Mouse (Mus musculus): ENCODE measurements at regions not wholly inside any gene's neighbourhood (a gene's known extent, or its start where the extent isn't known, plus 50 kb on each side); places are given as distances from the start of the nearest gene placed in this dataset.
A peak's percentile ranks its signal among the peaks of the same experiment; 100 is the strongest.

DNA sequence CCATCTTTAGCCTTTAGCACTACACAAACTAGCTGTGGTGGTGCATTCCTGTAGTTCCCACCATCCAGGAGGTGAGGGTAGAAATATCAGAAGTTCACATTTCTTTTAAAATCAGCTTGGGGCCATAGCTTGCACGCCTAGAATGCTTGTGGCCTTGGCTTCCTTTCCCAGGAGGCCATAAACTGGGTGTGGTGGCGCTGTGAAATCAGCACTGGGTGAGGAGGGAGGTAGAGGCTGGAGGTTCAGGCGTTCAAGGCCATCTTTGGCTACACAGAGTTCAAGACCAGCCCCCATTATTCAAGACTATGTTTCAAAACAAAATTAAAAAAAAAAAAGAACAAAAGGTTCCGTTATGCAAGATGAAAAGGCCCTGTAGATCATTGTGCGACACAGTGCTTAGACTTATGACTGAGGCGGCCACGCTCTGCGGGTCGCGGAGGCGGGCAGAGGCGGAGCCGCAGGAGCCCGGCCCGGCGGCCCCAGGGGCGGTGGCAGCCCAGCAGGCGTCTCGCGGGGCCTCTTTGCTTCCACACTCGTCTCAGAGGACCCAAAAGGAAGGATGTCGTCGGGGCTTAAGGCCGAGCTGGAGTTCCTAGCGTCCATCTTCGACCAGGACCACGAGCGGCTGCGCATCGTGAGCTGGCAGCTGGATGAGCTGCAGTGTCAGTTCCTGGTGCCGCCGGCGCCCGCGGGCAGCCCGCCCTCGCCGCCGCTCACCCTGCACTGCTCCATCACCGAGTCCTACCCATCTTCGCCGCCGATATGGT lies 134.7 kb upstream of the Usp9x start:
- H3K4me2 ChIP-seq (ENCODE audit: low read length), result peak overlapping the region; percentile 70
- WGBS, result 13% methylated on average over 39 of the region's 43 CpGs
- H3K9ac ChIP-seq (ENCODE audit: low read depth, low read length), result peak overlapping the region; percentile 64
- no peaks in the 10 kb centered on the region for H3K9me3 ChIP-seq (ENCODE audit: control insufficient read depth, low read length)
- no peak overlapping the region for H3K27ac ChIP-seq (ENCODE audit: low read depth, low read length)
- ATAC-seq, result peak; percentile 79
- H3K27me3 ChIP-seq (replicated peaks; ENCODE audit: control insufficient read depth, insufficient read depth, low read length), result no peaks in the 10 kb centered on the region; the same call in 1 of the 2 replicates
- H3K4me1 ChIP-seq (ENCODE audit: control insufficient read depth, insufficient read depth, low read depth, low read length), result no peaks in the 10 kb centered on the region
- peak overlapping the region; percentile 45 for H3K4me3 ChIP-seq (ENCODE audit: low read length)
- H3K36me3 ChIP-seq (ENCODE audit: control insufficient read depth, insufficient read depth, low read length), result no peaks in the 10 kb centered on the region

DNA sequence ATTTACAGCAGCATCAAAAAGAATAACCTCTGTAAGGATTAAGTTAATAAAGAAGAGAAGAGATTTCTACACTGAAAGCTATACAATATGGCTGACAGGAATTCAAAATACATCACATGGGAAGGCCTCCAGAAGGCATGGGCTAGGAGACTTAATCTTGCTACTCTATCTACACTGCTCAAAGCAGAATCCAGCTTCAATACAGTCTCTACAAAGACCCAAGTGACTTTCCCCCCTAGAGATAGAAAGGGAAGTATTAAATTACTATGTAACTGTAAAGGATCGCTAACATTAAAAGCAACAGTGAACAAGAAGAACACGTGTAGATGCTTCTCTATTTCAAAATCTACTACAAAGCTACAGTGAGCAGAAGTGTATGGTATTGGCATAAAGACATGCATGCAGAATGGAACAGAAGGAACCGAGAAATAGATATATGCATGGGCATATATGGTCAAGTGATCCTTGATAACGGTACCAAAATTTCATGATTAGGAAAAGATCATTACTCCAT lies 137.9 kb upstream of the Usp9x start:
- Histone ChIP-seq H3K4me2 (ENCODE audit: low read length) (no peak overlapping the region), H3K4me1 (ENCODE audit: control insufficient read depth, insufficient read depth, low read depth, low read length) (no peaks in the 10 kb centered on the region)

DNA sequence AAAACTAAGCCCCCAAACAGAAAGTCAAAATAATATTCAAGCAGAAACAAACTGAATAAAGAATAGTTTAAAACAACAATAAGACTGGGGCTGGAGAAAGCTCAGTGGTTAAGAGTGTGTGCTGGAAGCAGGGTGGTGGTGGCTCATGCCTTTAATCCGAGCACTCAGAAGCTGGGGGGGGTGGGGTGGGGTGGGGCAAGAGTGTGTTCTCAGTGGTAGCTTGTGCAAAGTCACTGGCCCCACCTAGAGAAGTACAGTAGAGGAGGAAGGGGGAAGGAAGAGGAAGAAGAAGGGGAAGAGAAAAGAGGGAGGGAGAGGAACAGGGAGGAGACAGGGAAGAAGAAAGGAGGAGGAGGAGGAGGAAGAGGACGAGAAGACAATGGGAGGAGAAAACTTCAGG lies 141.1 kb upstream of the Usp9x start:
- 72% methylated on average over 2 of the region's 2 CpGs for WGBS
- Histone ChIP-seq H3K4me1 (ENCODE audit: control insufficient read depth, insufficient read depth, low read depth, low read length) (no peaks in the 10 kb centered on the region), H3K9me3 (ENCODE audit: control insufficient read depth, low read length) (no peaks in the 10 kb centered on the region), H3K9ac (ENCODE audit: low read depth, low read length) (no peak overlapping the region), H3K27me3 (replicated peaks; ENCODE audit: control insufficient read depth, insufficient read depth, low read length) (no peaks in the 10 kb centered on the region), H3K4me3 (ENCODE audit: low read length) (no peak overlapping the region), H3K4me2 (ENCODE audit: low read length) (no peak overlapping the region), H3K36me3 (ENCODE audit: control insufficient read depth, insufficient read depth, low read length) (no peaks in the 10 kb centered on the region), H3K27ac (ENCODE audit: low read depth, low read length) (no peak overlapping the region)
- no peak for ATAC-seq

More for the DNA sequence above, 137.9 kb upstream of the Usp9x start:
- Histone ChIP-seq H3K9ac (ENCODE audit: low read depth, low read length) (no peak overlapping the region), H3K27ac (ENCODE audit: low read depth, low read length) (no peak overlapping the region), H3K4me3 (ENCODE audit: low read length) (no peak overlapping the region), H3K36me3 (ENCODE audit: control insufficient read depth, insufficient read depth, low read length) (no peaks in the 10 kb centered on the region), H3K9me3 (ENCODE audit: control insufficient read depth, low read length) (no peaks in the 10 kb centered on the region), H3K27me3 (replicated peaks; ENCODE audit: control insufficient read depth, insufficient read depth, low read length) (no peaks in the 10 kb centered on the region)
- 88% methylated on average over 4 of the region's 4 CpGs for WGBS
- ATAC-seq, result no peak

DNA sequence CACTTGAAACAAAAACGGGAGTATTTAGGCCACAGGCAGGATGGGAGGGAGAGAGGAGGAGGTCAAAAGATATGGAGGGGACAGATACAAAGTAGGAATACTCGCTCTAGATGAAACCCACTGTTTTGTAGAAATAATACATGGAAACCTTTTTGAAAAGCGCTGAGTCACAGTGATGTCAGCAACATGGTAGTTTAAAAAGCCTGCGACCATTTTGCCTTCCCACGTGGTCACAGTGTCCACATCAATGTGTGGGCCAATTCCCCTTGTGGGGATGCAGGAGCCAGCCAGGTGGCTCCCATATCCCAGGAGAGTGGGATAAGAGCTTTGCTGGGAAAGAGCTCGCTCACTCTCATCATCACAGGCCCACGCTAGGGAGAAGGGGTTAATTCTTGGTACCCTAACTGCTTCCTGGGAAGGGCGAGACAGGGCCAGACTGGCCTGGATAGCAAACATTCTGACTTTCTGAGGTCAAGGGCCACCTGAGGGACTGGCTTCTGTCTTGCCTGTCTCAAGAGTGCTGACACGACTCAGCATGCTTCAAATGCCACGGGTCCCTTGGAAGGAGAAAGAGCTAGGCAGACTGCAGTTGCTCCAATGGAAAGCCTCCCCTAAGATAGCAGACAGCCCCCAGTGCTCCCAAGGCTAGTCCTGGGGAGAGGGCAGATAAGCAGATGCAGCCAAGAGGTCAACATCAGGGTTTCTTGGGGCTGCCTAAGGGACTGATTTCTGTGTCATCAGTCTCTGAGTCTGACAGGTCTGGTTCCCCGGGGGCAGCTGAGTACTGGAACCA lies 143.3 kb upstream of the Usp9x start:
- no peak overlapping the region for H3K9ac ChIP-seq (ENCODE audit: low read depth, low read length)
- 62% methylated on average over 11 of the region's 11 CpGs for WGBS
- H3K36me3 ChIP-seq (ENCODE audit: control insufficient read depth, insufficient read depth, low read length), result no peaks in the 10 kb centered on the region
- H3K4me1 ChIP-seq (ENCODE audit: control insufficient read depth, insufficient read depth, low read depth, low read length), result no peaks in the 10 kb centered on the region
- no peaks in the 10 kb centered on the region for H3K27me3 ChIP-seq (replicated peaks; ENCODE audit: control insufficient read depth, insufficient read depth, low read length)
- no peaks in the 10 kb centered on the region for H3K9me3 ChIP-seq (ENCODE audit: control insufficient read depth, low read length)
- ATAC-seq, result no peak
- H3K27ac ChIP-seq (ENCODE audit: low read depth, low read length), result no peak overlapping the region
- no peak overlapping the region for H3K4me3 ChIP-seq (ENCODE audit: low read length)
- H3K4me2 ChIP-seq (ENCODE audit: low read length), result no peak overlapping the region

DNA sequence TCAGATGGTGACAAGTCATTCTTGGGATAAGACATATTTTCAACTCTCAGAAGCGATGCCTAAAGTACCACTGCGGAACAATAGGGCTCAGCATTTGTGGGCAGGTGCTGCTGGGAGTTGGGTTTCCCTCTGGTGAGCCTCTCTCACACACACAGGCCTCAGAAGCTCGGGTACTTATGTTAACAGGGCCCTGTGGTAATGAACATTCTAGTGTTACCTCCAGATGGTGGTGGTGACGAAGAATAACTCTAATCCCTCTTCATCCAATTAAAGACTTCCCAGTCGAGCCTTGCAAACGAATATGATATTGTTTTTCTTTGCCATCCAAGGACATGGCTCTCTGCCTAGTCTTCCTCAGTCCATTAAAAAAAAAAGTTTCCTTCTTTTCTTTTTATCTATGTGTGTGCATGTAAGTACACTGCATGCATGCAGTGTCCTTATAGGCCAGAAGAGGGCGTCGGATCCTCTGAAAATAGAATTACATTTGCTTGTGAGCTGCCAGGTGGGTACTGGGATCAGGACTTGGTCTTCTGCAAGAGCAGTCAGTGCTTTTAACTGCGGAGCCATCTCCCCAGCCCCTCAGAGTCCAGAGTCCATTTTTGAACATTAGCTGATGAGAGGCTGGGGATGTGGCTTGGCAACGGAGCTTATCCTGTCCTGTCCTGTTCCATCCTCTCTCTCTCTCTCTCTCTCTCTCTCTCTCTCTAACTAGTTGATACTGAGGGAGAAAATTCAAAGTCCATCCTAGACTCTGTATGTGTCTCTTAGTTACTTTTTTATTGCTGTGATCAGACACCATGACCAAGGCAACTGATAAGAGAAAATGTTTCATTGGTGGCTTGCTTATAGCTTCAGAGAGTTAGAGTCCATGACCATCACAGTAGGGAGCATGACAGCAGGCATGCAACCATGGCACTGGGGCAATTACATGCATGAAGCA lies 146.3 kb upstream of the Usp9x start:
- no peak overlapping the region for H3K4me3 ChIP-seq (ENCODE audit: low read length)
- no peaks in the 10 kb centered on the region for H3K27me3 ChIP-seq (replicated peaks; ENCODE audit: control insufficient read depth, insufficient read depth, low read length)
- ATAC-seq, result no peak
- H3K9ac ChIP-seq (ENCODE audit: low read depth, low read length), result no peak overlapping the region
- H3K9me3 ChIP-seq (ENCODE audit: control insufficient read depth, low read length), result no peaks in the 10 kb centered on the region
- H3K27ac ChIP-seq (ENCODE audit: low read depth, low read length), result no peak overlapping the region
- H3K4me2 ChIP-seq (ENCODE audit: low read length), result no peak overlapping the region
- 71% methylated on average over 10 of the region's 10 CpGs for WGBS
- H3K4me1 ChIP-seq (ENCODE audit: control insufficient read depth, insufficient read depth, low read depth, low read length), result no peaks in the 10 kb centered on the region
- no peaks in the 10 kb centered on the region for H3K36me3 ChIP-seq (ENCODE audit: control insufficient read depth, insufficient read depth, low read length)

DNA sequence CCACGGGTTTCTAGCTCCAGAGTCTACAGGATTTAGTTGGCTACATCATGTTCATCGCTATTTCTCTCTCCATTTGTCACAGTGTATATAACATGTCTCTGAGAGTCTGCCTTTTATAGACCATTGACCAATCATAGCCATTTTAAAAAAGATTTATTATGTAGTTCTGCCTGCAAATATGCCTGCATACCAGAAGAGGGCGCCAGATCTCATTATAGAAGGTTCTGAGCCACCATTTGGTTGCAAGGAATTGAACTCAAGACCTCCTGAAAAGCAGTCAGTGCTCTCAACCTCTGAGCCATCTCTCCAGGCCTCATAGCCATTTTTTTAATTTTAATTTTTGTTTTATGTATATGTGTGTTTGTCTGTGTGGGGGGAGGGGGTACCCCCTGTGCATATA lies 151.7 kb upstream of the Usp9x start:
- Histone ChIP-seq H3K27ac (ENCODE audit: low read depth, low read length) (no peak overlapping the region), H3K27me3 (replicated peaks; ENCODE audit: control insufficient read depth, insufficient read depth, low read length) (no peaks in the 10 kb centered on the region), H3K4me3 (ENCODE audit: low read length) (no peak overlapping the region), H3K4me1 (ENCODE audit: control insufficient read depth, insufficient read depth, low read depth, low read length) (no peaks in the 10 kb centered on the region), H3K9ac (ENCODE audit: low read depth, low read length) (no peak overlapping the region), H3K36me3 (ENCODE audit: control insufficient read depth, insufficient read depth, low read length) (no peaks in the 10 kb centered on the region), H3K4me2 (ENCODE audit: low read length) (no peak overlapping the region), H3K9me3 (ENCODE audit: control insufficient read depth, low read length) (no peaks in the 10 kb centered on the region; the same call in 1 of the 2 replicates)
- ATAC-seq, result no peak
- 24% methylated on average over 3 of the region's 3 CpGs for WGBS

DNA sequence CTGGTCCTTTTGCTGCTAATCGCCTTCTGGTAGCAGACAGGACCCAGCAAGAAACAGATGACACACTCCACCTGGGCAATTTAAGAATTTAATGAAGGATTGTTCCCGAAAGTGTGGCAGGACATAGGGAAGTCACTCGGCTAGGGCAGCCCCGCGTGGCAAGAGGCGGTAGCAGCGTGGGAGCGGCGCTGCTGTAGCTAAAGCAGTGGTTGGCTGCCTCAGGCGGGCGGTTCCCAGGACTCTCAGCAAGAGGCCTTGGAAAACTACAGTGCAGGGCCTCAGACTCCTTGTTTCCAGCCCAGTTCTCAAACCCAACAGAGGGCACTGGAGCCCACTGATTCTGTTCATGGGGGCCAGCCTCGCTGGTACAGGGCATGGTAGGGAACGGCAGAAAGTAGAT lies 154.2 kb upstream of the Usp9x start:
- H3K4me3 ChIP-seq (ENCODE audit: low read length), result 0 out of 2 replicates have a peak overlapping the region, but pooled peaks have one; percentile 3
- ATAC-seq, result 0 out of 2 replicates have a peak, but pooled peaks have one; percentile 48

DNA sequence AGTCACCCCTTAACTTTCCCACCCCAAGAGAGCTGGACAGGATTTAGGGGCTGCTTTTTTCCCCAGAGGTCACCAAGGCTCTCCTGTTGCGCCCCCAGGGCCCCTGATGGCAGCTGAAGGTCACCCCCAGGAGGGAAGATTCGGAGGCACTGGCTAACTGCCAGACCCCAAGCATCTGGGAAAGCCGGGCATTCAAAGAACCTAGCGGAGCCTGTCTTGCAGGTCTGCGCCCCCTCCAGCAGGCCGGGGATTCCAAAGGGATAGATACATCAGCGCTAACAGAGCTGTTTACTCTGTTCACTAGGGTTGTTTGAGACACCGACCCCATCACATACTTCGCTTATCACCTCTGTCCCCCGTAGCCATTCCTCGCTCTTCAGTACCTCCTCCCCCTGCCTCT lies 154.6 kb upstream of the Usp9x start:
- Histone ChIP-seq H3K4me2 (ENCODE audit: low read length) (peak overlapping the region; percentile 41), H3K36me3 (ENCODE audit: control insufficient read depth, insufficient read depth, low read length) (no peaks in the 10 kb centered on the region), H3K27me3 (replicated peaks; ENCODE audit: control insufficient read depth, insufficient read depth, low read length) (no peaks in the 10 kb centered on the region), H3K9me3 (ENCODE audit: control insufficient read depth, low read length) (no peaks in the 10 kb centered on the region; the same call in 1 of the 2 replicates), H3K4me3 (ENCODE audit: low read length) (0 out of 2 replicates have a peak overlapping the region, but pooled peaks have one; percentile 3), H3K27ac (ENCODE audit: low read depth, low read length) (no peak overlapping the region), H3K9ac (ENCODE audit: low read depth, low read length) (no peak overlapping the region), H3K4me1 (ENCODE audit: control insufficient read depth, insufficient read depth, low read depth, low read length) (no peaks in the 10 kb centered on the region)
- ATAC-seq, result 0 out of 2 replicates have a peak, but pooled peaks have one; percentile 6
- 36% methylated on average over 11 of the region's 11 CpGs for WGBS

More for the DNA sequence above, 154.2 kb upstream of the Usp9x start:
- Histone ChIP-seq H3K27ac (ENCODE audit: low read depth, low read length) (no peak overlapping the region), H3K36me3 (ENCODE audit: control insufficient read depth, insufficient read depth, low read length) (no peaks in the 10 kb centered on the region), H3K4me1 (ENCODE audit: control insufficient read depth, insufficient read depth, low read depth, low read length) (no peaks in the 10 kb centered on the region), H3K4me2 (ENCODE audit: low read length) (peak overlapping the region; percentile 41), H3K9me3 (ENCODE audit: control insufficient read depth, low read length) (no peaks in the 10 kb centered on the region; the same call in 1 of the 2 replicates), H3K27me3 (replicated peaks; ENCODE audit: control insufficient read depth, insufficient read depth, low read length) (no peaks in the 10 kb centered on the region), H3K9ac (ENCODE audit: low read depth, low read length) (no peak overlapping the region)
- 25% methylated on average over 13 of the region's 13 CpGs for WGBS
